Mouse (Mus musculus) liver, embryonic 14.5 days (tissue): ENCODE results near the gene Tbc1d22a. TPM values are rescaled to one million over a fixed set of nuclear protein-coding genes. Genes with fewer than 3 reads are reported as not detected.
"Not testable (repeated sequence)": the region's sequence is repeated elsewhere in the genome, so short reads cannot be mapped to it uniquely, and the experiment has no call there.

ENCODE experiments used
- ATAC-seq: fragments of 200-750 bp; cut with Nextera tagmentation; 2 replicates; pipeline ENCODE4 v1.8.0; 2017; ENCODE audit warnings: moderate number of reproducible peaks, mild to moderate bottlenecking, moderate library complexity; ENCODE audit not compliant: insufficient read depth
- DNase-seq, 3 experiments: peaks; one replicate each; pipeline ENCODE4 v3.0.0-alpha.2; 2012 to 2013; ENCODE audit warnings: low read depth in 3 of 3, low spot score in 3 of 3
- H3K27ac ChIP-seq: fragments of 300-500 bp; sonication (generic); 2 replicates; pipeline ENCODE4 v1.5.1; 2014; ENCODE audit warnings: moderate library complexity, mild to moderate bottlenecking, control low read depth, inconsistent platforms
- H3K27me3 ChIP-seq: fragments of 300-500 bp; sonication (generic); 2 replicates; pipeline ENCODE4 v1.6.1; 2014; ENCODE audit warnings: mild to moderate bottlenecking, low read length, moderate library complexity; ENCODE audit not compliant: control insufficient read depth, insufficient read depth
- H3K36me3 ChIP-seq: fragments of 300-500 bp; sonication (generic); replicated peaks from 2 replicates; pipeline ENCODE4 v1.6.1; 2014; ENCODE audit warnings: low read depth; ENCODE audit not compliant: control insufficient read depth, insufficient read depth
- H3K4me1 ChIP-seq, 2 experiments: fragments of 200-500 bp in 1 of 2; fragments of 300-500 bp in 1 of 2; sonication (generic) in 1 of 2; replicated peaks; 2 replicates each; pipeline ENCODE4 v1.6.1; 2012 to 2014; ENCODE audit warnings: antibody characterized with exemption in 1 of 2, inconsistent platforms in 1 of 2, low read length in 1 of 2; ENCODE audit not compliant: control insufficient read depth in 2 of 2, insufficient read depth in 2 of 2
- H3K4me2 ChIP-seq: fragments of 300-500 bp; sonication (generic); 2 replicates; pipeline ENCODE4 v1.6.1; 2014; ENCODE audit warnings: low read depth, mild to moderate bottlenecking, control low read depth, moderate library complexity
- H3K4me3 ChIP-seq, 2 experiments: fragments of 200-500 bp in 1 of 2; fragments of 300-500 bp in 1 of 2; sonication (generic) in 1 of 2; 2 replicates each; pipeline ENCODE4 v1.5.1; 2012 to 2014; ENCODE audit warnings: low read depth in 2 of 2, low read length in 2 of 2, mild to moderate bottlenecking in 2 of 2, control low read depth in 1 of 2, inconsistent platforms in 1 of 2, moderate library complexity in 1 of 2; ENCODE audit not compliant: insufficient read depth in 1 of 2
- H3K9ac ChIP-seq: fragments of 300-500 bp; sonication (generic); replicated peaks from 2 replicates; pipeline ENCODE4 v1.6.1; 2014; ENCODE audit warnings: mild to moderate bottlenecking, control low read depth, moderate library complexity
- H3K9me3 ChIP-seq: fragments of 300-500 bp; sonication (generic); 2 replicates; pipeline ENCODE4 v1.6.1; 2016; ENCODE audit warnings: low read length, mixed read lengths; ENCODE audit not compliant: control insufficient read depth
- CTCF ChIP-seq: IDR thresholded peaks from 2 replicates; pipeline ENCODE4 v1.5.1; 2016; ENCODE audit warnings: antibody characterized with exemption, low read depth, control low read depth
- EP300 ChIP-seq: IDR thresholded peaks from 2 replicates; pipeline ENCODE4 v1.6.1; 2016; ENCODE audit warnings: antibody characterized with exemption, low read depth
- WGBS: fragments of 180-500 bp; shearing (Covaris S2); extraction: QIAGEN DNeasy Blood & Tissue Kit; methylation state at CpG from one replicate; pipeline ENCODE4 v1.1.7; 2014; ENCODE audit not compliant: insufficient replicate concordance; 5-methylcytosine and 5-hydroxymethylcytosine counted together
- polyA plus RNA-seq, 2 experiments: library from polyadenylated mRNA; depleted of rRNA in 1 of 2; stranded (reverse) in 1 of 2; unstranded in 1 of 2; fragments of >200 nt; fragmentation: Nextera tagmentation in 1 of 2; extraction: Ambion mirVana in 1 of 2; gene quantifications; 2 replicates each; pipeline versions ENCODE4 v1.2.1 to v1.2.3; 2012 to 2014

The Tbc1d22a gene
- polyA plus RNA-seq, 2 experiments = 4.1 to 6.4 TPM

DNA sequence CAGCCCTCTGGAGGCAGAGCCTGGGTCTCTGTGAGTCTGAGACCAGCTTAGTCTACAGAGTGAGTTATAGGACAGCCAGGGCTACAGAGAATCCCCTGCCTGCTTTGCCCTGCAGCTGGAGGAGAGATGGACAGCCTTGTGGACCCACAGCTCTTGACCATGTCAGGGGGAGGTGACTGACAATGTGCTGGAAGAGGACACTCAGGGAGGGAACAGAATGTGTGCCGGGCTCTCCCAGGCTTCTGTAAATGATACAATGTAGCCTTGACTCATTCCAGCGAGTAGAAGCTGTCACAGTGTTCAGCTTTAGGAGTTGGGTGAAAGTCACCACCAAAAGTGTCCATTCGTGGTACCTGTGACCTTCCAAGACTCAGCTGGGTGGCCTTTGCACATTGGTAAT is 23.9 kb upstream of the Tbc1d22a start:
- no peak for DNase-seq
- Histone ChIP-seq H3K36me3 (no peaks in the 10 kb centered on the region), H3K4me2 (no peak overlapping the region), H3K27me3 (peaks cover 4% of the 10 kb centered on the region; the same call in 1 of the 2 replicates), H3K27ac (no peak overlapping the region), H3K9me3 (no peaks in the 10 kb centered on the region), H3K4me3 (no peak overlapping the region), H3K4me1 (peaks cover 0 to 2% of the 10 kb centered on the region in 2 experiments; a peak in 1 of 4 replicates), H3K9ac (no peak overlapping the region)
- no peak for ATAC-seq
- TF ChIP-seq EP300 (no peak), CTCF (no peak)
- WGBS = 53% methylated on average over 3 of the region's 3 CpGs

DNA sequence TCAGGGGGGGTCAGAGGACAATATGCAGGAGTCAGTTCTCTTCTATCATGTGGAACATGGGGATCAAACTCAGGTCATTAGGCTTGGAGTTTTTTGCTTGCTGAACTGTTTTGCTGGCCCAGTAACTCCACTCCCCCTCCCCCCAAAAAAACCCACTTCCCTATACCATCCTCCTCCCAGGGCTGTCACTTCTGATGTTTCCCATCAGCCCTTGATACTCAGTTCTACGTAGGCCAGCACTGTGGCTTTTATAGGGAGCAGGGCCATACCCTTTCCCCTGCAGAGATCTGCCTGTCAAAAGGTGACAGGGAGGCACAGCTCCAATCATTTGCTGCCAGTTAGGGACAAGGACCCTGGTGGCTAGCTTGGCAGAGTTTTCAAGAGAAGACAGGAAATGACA is 22.8 kb upstream of the Tbc1d22a start:
- WGBS = 22% methylated on average over 1 of the region's 1 CpGs
- TF ChIP-seq CTCF = no peak
- TF ChIP-seq EP300 = no peak
- ATAC-seq = no peak

DNA sequence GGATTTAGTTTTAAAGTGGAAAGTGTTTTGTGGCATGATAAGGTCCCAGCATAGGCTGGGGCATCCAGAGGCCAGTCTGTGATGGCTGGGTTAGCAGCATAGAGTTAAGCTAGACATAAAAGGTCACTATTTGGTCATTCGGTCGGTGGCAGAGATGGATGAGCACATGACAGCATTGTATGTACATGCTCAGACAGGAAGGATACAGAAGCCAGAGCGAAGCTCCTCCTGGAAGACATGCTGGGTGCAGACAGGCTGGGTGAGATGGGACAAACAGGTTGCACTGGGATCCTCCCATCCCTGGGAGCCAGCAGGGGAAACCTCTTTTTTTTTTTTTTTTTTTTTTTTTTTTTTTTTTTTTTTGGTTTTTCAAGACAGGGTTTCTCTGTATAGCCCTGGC is 22.3 kb upstream of the Tbc1d22a start:
- Histone ChIP-seq H3K27me3 (no peaks in the 10 kb centered on the region), H3K9ac (no peak overlapping the region), H3K4me1 (0 out of 4 replicates have a peak, but pooled peaks cover 0 to 2% of the 10 kb centered on the region in 2 experiments), H3K4me2 (no peak overlapping the region), H3K4me3 (no peak overlapping the region), H3K36me3 (no peaks in the 10 kb centered on the region), H3K9me3 (no peaks in the 10 kb centered on the region), H3K27ac (no peak overlapping the region)
- no peak for DNase-seq
- ATAC-seq = no peak
- 47% methylated on average over 3 of the region's 3 CpGs for WGBS
- no peak for TF ChIP-seq CTCF
- TF ChIP-seq EP300 = no peak

More for the DNA sequence above, 22.8 kb upstream of the Tbc1d22a start:
- H3K27ac ChIP-seq = no peak overlapping the region
- no peak overlapping the region for H3K4me3 ChIP-seq
- no peak overlapping the region for H3K4me2 ChIP-seq
- H3K9me3 ChIP-seq = no peaks in the 10 kb centered on the region
- no peak for DNase-seq
- no peaks in the 10 kb centered on the region for H3K36me3 ChIP-seq
- no peak overlapping the region for H3K9ac ChIP-seq
- 0 out of 4 replicates have a peak, but pooled peaks cover 0 to 2% of the 10 kb centered on the region in 2 experiments for H3K4me1 ChIP-seq
- no peaks in the 10 kb centered on the region for H3K27me3 ChIP-seq

DNA sequence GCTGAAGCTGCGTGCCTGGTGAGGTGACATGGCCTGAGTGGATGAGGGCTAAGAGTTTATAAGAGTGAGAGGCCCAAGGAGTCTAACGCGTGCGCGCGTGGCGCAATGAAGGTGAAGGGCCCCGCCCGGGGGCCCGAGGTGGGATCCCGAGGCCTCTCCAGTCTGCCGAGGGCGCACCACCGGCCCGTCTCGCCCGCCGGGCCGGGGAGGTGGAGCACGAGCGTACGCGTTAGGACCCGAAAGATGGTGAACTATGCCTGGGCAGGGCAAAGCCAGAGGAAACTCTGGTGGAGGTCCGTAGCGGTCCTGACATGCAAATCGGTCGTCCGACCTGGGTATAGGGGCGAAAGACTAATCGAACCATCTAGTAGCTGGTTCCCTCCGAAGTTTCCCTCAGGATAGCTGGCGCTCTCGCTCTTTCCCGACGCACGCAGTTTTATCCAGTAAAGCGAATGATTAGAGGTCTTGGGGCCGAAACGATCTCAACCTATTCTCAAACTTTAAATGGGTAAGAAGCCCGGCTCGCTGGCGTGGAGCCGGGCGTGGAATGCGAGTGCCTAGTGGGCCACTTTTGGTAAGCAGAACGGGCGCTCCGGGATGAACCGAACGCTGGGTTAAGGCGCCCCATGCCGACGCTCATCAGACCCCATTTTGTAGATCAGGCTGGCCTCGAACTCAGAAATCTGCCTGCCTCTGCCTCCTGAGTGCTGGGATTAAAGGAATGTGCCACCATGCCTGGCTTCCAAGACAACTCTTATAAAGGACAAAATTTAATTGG is 19.4 kb upstream of the Tbc1d22a start:
- peak; percentile 100 for ATAC-seq
- H3K9ac ChIP-seq, H3K9me3 ChIP-seq, DNase-seq, H3K36me3 ChIP-seq, H3K27me3 ChIP-seq, H3K4me1 ChIP-seq, H3K27ac ChIP-seq, H3K4me3 ChIP-seq, H3K4me2 ChIP-seq: not testable (repeated sequence)
- WGBS = 72% methylated on average over 55 of the region's 55 CpGs

DNA sequence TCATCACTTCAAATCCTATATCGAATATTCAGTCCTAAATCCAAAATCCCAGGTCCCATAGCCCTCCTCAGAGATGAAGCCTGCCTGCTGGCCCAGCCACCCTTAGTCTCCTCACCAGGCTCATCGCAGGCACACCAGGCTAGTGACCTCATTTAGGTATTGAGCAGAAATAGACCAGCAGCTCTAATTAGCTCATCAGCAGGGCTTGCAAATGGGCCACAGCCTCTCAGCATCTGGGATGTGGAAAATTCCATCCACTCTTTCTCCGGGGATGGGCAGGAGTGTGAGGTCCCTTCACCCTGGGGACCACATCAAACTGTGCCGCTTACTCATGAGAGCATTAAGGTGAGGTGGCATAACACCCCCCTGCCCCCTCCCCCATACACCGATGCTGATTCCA is 15.2 kb upstream of the Tbc1d22a start:
- WGBS = 70% methylated on average over 5 of the region's 5 CpGs
- H3K4me1 ChIP-seq = peaks cover 4 to 16% of the 10 kb centered on the region in 2 experiments; a peak in 2 of 4 replicates
- no peak for ATAC-seq

More for the DNA sequence above, 15.2 kb upstream of the Tbc1d22a start:
- Histone ChIP-seq H3K9ac (no peak overlapping the region), H3K27me3 (no peaks in the 10 kb centered on the region), H3K9me3 (no peaks in the 10 kb centered on the region), H3K4me3 (no peak overlapping the region), H3K4me2 (no peak overlapping the region), H3K27ac (no peak overlapping the region), H3K36me3 (no peaks in the 10 kb centered on the region)
- no peak for DNase-seq
- TF ChIP-seq CTCF (no peak), EP300 (no peak)
